Mouse (Mus musculus) forebrain, embryonic 15.5 days (tissue): ENCODE data around the gene Erfe. TPM values are rescaled to one million over a fixed set of nuclear protein-coding genes. Genes with fewer than 3 reads are reported as not detected.

ENCODE experiments used
- ATAC-seq: fragments of 200-750 bp; cut with Nextera tagmentation; replicated peaks from 2 replicates; pipeline ENCODE4 v1.8.0; 2017; ENCODE audit warnings: mild to moderate bottlenecking, moderate TSS enrichment, moderate library complexity
- H3K27ac ChIP-seq: fragments of 300-500 bp; sonication (generic); replicated peaks from 2 replicates; pipeline ENCODE4 v1.5.1; 2015; ENCODE audit warnings: mild to moderate bottlenecking, inconsistent platforms
- H3K27me3 ChIP-seq: fragments of 300-500 bp; sonication (generic); 2 replicates; pipeline ENCODE4 v1.6.1; 2015; ENCODE audit warnings: inconsistent platforms
- H3K36me3 ChIP-seq: fragments of 300-500 bp; sonication (generic); 2 replicates; pipeline ENCODE4 v1.6.1; 2015; ENCODE audit warnings: mild to moderate bottlenecking, inconsistent platforms
- H3K4me1 ChIP-seq: fragments of 300-500 bp; sonication (generic); 2 replicates; pipeline ENCODE4 v1.6.1; 2015; ENCODE audit warnings: inconsistent platforms
- H3K4me2 ChIP-seq: fragments of 300-500 bp; sonication (generic); replicated peaks from 2 replicates; pipeline ENCODE4 v1.6.1; 2015; ENCODE audit warnings: mild to moderate bottlenecking, inconsistent platforms
- H3K4me3 ChIP-seq: fragments of 300-500 bp; sonication (generic); 2 replicates; pipeline ENCODE4 v1.5.1; 2015; ENCODE audit warnings: mild to moderate bottlenecking, inconsistent platforms
- H3K9ac ChIP-seq: fragments of 300-500 bp; sonication (generic); replicated peaks from 2 replicates; pipeline ENCODE4 v1.6.1; 2015; ENCODE audit warnings: mild to moderate bottlenecking, inconsistent platforms
- H3K9me3 ChIP-seq: fragments of 300-500 bp; sonication (generic); 2 replicates; pipeline ENCODE4 v1.6.1; 2016; ENCODE audit warnings: inconsistent platforms
- WGBS: fragments of 180-500 bp; shearing (Covaris S2); methylation state at CpG from one replicate; pipeline ENCODE4 v1.1.7; 2015; ENCODE audit warnings: mixed read lengths; 5-methylcytosine and 5-hydroxymethylcytosine counted together
- polyA plus RNA-seq: library from polyadenylated mRNA; unstranded; fragments of >200 nt; fragmentation: Nextera tagmentation; extraction: Ambion mirVana; gene quantifications from 2 replicates; pipeline ENCODE4 v1.2.1, GENCODE M21; 2015

Gene Erfe
- polyA plus RNA-seq, 1 experiment from 2014 or later = 0.20 TPM

DNA sequence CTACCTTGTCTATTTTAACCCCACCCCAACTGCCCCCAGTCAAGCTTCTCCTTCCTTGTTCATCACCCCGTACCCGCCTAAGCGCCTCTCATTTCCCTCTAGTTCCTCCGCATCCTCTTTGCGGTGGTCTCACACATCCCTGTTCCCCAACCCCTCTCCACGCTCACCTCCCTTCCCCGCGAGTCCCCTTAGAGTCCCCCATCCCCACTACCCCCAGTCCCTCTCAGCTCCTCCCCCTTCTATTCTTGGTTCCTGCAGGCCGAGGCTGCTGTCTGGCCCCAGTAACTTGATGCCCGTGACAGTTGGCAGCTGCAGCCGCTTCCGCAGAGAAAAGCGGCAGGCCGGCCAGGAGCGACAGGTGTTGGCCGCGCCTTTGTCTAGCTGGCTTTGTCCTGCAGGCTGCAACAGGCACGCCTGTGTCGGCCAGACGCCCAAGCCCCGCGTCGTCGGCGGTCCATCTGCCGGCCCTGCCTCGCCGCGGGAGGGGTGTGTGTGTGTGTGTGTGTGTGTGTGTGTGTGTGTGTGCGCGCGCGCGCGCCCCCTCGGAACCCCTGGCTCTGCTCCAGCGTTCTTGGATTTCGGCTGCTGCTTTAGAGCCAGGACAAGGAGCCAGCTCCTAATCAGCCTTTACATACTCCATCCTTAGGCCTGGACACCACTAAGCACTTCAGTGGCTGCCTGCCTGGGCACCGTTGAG lies 47.8 kb downstream of the Erfe start, which contains the start of gene Hes6:
Gene Hes6, minus strand, starts transcription at position 141 of the 697 bp plus-strand sequence.
- WGBS = 1% methylated on average over 39 of the region's 39 CpGs
- peaks cover 38% of the 10 kb centered on the region for H3K4me1 ChIP-seq
- peak within 1 kb of the TSS; percentile 94 for H3K9ac ChIP-seq
- H3K27ac ChIP-seq = peak within 1 kb of the TSS; percentile 91
- peak within 1 kb of the TSS; percentile 92 for H3K4me3 ChIP-seq
- H3K36me3 ChIP-seq = peaks cover 3% of the 10 kb centered on the region; the same call in 1 of the 2 replicates
- H3K9me3 ChIP-seq = no peaks in the 10 kb centered on the region
- H3K4me2 ChIP-seq = peak within 1 kb of the TSS; percentile 93
- peak; percentile 70 for ATAC-seq
- no peaks in the 10 kb centered on the region for H3K27me3 ChIP-seq

DNA sequence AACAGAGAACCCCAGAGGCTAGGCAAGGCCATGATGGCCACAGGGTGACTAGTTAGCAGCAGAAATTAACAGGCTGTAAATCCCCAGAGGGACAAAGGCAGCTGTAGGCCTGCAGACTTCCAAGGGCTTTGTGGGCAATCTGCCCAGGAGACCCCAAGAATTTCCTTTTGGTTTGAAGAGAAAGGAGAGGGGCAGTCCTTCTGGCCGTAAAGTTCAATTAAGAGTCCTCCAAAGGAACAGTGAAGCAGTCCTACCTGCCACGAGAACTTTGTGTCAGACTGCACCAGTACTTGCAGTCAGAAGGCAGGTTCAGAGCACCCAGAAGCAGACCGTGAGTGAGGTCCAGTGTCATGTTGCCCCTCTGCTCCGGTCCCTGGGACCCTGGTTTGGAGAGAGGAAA lies 48.7 kb downstream of the Erfe start:
- no peak for ATAC-seq
- H3K4me1 ChIP-seq = peaks cover 38% of the 10 kb centered on the region
- peaks cover 6% of the 10 kb centered on the region; the same call in 1 of the 2 replicates for H3K36me3 ChIP-seq
- H3K27ac ChIP-seq = peak overlapping the region; percentile 91
- 21% methylated on average over 4 of the region's 4 CpGs for WGBS
- no peak overlapping the region for H3K4me3 ChIP-seq
- H3K4me2 ChIP-seq = peak overlapping the region; percentile 93
- H3K9ac ChIP-seq = peak overlapping the region; percentile 5; the same call in 1 of the 2 replicates
- no peaks in the 10 kb centered on the region for H3K27me3 ChIP-seq
- no peaks in the 10 kb centered on the region for H3K9me3 ChIP-seq

DNA sequence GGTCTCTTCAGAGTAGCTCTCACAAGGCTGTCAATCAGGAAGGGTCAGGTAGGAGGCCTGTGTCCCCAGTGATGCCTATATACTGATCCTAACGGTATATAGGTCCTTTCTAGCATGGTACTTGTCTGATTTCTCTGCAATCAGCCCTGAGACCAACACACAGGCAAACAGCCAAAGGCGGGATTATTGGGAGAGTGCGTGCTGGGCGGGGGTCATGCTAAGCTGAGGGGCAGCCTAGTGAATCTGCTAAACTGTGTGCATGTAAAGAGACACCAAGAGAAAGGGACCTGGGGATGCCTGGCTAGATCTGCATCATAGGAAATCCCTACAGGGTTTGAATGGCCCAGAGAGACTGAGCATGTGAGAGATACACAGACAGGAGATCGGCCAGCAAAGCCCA lies 49.1 kb downstream of the Erfe start:
- peaks cover 6% of the 10 kb centered on the region; the same call in 1 of the 2 replicates for H3K36me3 ChIP-seq
- no peak for ATAC-seq
- H3K9ac ChIP-seq = no peak overlapping the region
- H3K4me3 ChIP-seq = no peak overlapping the region
- WGBS = 33% methylated on average over 5 of the region's 5 CpGs
- peak overlapping the region; percentile 93; the same call in 1 of the 2 replicates for H3K4me2 ChIP-seq
- no peaks in the 10 kb centered on the region for H3K9me3 ChIP-seq
- no peaks in the 10 kb centered on the region for H3K27me3 ChIP-seq
- H3K27ac ChIP-seq = peak overlapping the region; percentile 91
- H3K4me1 ChIP-seq = peaks cover 38% of the 10 kb centered on the region

DNA sequence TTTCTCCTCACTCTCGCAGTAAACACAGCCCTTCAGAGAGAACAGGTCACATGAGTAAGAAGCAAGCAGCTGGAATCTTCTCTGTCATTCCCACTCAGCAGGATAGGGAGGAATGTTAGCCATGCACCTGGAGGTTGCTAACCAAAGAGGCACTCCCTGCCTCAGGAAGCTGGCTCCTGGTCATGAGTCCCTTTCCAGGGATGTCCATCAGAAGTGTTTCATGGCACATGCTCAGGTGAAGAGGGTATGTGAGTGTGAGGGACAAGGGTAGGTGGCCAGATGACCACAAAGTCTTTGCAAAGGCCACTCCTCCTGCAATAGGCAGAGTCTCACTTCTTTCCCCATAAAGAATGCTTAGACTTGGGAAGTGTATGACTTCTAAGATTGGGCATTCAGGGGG lies 51.8 kb downstream of the Erfe start:
- Histone ChIP-seq H3K9ac (no peak overlapping the region), H3K4me1 (peaks cover 22% of the 10 kb centered on the region), H3K9me3 (no peaks in the 10 kb centered on the region), H3K4me3 (no peak overlapping the region), H3K36me3 (peaks cover 6% of the 10 kb centered on the region; the same call in 1 of the 2 replicates), H3K4me2 (no peak overlapping the region), H3K27ac (no peak overlapping the region), H3K27me3 (no peaks in the 10 kb centered on the region)
- no peak for ATAC-seq
- 75% methylated on average over 1 of the region's 1 CpGs for WGBS

DNA sequence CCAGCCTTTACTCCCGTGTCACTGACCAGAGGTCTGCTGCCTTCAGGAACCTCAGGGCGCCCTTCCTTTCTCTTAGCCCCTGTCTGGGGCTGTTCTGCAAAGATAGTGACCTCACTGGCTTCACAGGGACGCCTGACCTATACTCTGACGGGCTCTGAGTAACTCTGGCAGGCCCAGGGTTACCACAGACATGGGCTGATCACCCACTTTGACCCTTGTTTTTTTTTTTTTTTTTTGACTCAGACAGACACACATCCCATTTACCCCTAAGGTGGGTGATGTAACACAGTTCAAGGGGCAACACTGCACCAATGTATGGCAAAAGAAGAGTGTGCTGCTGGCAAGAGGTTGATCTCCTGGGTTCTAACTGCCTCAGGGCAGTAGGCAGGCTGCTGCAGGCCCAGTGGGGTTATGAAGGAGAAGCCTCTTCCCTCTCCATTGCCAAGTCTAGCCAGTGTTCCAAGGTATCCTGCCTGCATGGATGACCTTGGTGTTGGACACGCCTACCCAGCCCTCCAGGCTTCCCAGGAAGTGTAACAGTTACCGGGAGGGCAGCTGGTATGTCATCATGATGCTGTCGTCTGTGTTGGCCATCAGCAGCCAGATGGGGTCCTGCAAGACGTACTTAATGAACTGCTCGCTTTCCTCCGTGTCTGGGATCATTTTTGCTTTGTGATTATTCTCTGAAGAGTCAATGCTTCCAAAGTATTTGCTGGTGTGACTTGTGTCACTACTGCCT lies 53.8 kb downstream of the Erfe start:
- Histone ChIP-seq H3K27me3 (no peaks in the 10 kb centered on the region), H3K4me1 (peaks cover 5% of the 10 kb centered on the region), H3K27ac (no peak overlapping the region), H3K9me3 (no peaks in the 10 kb centered on the region), H3K4me3 (no peak overlapping the region), H3K4me2 (no peak overlapping the region), H3K9ac (no peak overlapping the region), H3K36me3 (peaks cover 6% of the 10 kb centered on the region; the same call in 1 of the 2 replicates)
- 67% methylated on average over 10 of the region's 10 CpGs for WGBS
- ATAC-seq = no peak

DNA sequence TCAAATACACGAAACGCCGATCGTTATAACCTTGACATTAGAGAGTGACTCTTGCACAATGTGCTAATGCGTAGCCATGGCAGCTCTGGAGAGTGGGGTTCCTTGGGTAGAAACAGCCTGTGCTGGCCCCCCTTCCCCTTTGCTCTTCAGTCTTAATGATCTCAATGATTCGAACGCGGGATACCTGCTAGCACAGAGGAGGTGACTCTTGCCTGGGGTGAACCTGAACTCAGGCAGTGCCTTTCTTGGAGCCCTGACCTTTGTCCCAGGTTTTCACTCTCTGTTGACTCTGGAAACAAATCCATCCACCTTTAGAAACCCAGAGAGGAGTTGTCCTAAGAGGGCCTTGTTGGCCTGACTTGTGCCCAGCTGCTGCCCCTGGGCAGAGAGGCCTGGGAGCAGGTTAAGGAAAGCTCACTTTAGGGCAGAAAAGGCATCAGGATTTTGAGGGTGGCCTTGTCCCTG lies 54.4 kb downstream of the Erfe start:
- H3K4me2 ChIP-seq = no peak overlapping the region
- 90% methylated on average over 8 of the region's 8 CpGs for WGBS

More for the DNA sequence above, 54.4 kb downstream of the Erfe start:
- H3K9ac ChIP-seq = no peak overlapping the region
- H3K36me3 ChIP-seq = peaks cover 6% of the 10 kb centered on the region; the same call in 1 of the 2 replicates
- H3K4me3 ChIP-seq = no peak overlapping the region
- H3K4me1 ChIP-seq = no peaks in the 10 kb centered on the region
- no peak overlapping the region for H3K27ac ChIP-seq
- H3K9me3 ChIP-seq = no peaks in the 10 kb centered on the region
- H3K27me3 ChIP-seq = no peaks in the 10 kb centered on the region
- ATAC-seq = no peak

Other genes starting within 250 kb of the Erfe start
- gene Rbm44, start 221.3 kb upstream of the Erfe start, polyA plus RNA-seq = 0.14 and 0.17 TPM in 2 replicates
- 3.2 and 3.3 TPM in 2 replicates for gene Ramp1, start 186.6 kb upstream of the Erfe start, polyA plus RNA-seq
- gene Ube2f, start 116.1 kb upstream of the Erfe start, polyA plus RNA-seq = 68.7 and 70.3 TPM in 2 replicates
- gene Scly, start 68.1 kb upstream of the Erfe start, polyA plus RNA-seq = 7.9 and 9.1 TPM in 2 replicates
- gene Espnl, start 44.4 kb upstream of the Erfe start, polyA plus RNA-seq = 0.06 and 0.10 TPM in 2 replicates
- gene Klhl30, start 15.4 kb upstream of the Erfe start, polyA plus RNA-seq = 0.08 TPM in 1 of 2 replicates, not detected in the other
- 167 and 177 TPM in 2 replicates for gene Ilkap, start 32.4 kb downstream of the Erfe start, polyA plus RNA-seq
- gene Hes6, start 47.6 kb downstream of the Erfe start, polyA plus RNA-seq = 260 and 267 TPM in 2 replicates
- 4.5 and 5.4 TPM in 2 replicates for gene Per2, start 92.9 kb downstream of the Erfe start, polyA plus RNA-seq
- 9.5 and 10.6 TPM in 2 replicates for gene Traf3ip1, start 128.2 kb downstream of the Erfe start, polyA plus RNA-seq
- 15.0 and 15.3 TPM in 2 replicates for gene Asb1, start 174.1 kb downstream of the Erfe start, polyA plus RNA-seq